Mouse (Mus musculus): ENCODE measurements at regions not wholly inside any gene's neighbourhood (a gene's known extent, or its start where the extent isn't known, plus 50 kb on each side); places are given as distances from the start of the nearest gene placed in this dataset.

- no peak for DNase-seq (ENCODE audit: inconsistent age in 2 of 2, low spot score in 1 of 2)
These were observed 87.2 kb upstream of the Runx3 start for GRCm38 (mm10) chr4:135033302-135033701.

- peak; percentile 47 to 88 for DNase-seq (ENCODE audit: inconsistent age in 2 of 2, low spot score in 1 of 2)
These were observed 86.0 kb upstream of the Runx3 start for GRCm38 (mm10) chr4:135034406-135034805.

GRCm38 (mm10) chr4:135036764-135037163 lies 83.7 kb upstream of the Runx3 start:
- DNase-seq (ENCODE audit: inconsistent age in 2 of 2, low spot score in 1 of 2): no peak

GRCm38 (mm10) chr4:135039234-135039633 lies 81.2 kb upstream of the Runx3 start:
- DNase-seq (ENCODE audit: inconsistent age in 2 of 2, low spot score in 1 of 2): no peak

- no peak for DNase-seq (ENCODE audit: inconsistent age in 2 of 2, low spot score in 1 of 2)
These were observed 78.5 kb upstream of the Runx3 start for GRCm38 (mm10) chr4:135041921-135042320.

GRCm38 (mm10) chr4:135042501-135042900 lies 78.0 kb upstream of the Runx3 start:
- no peak for DNase-seq (ENCODE audit: inconsistent age in 2 of 2, low spot score in 1 of 2)

- DNase-seq (ENCODE audit: inconsistent age in 2 of 2, low spot score in 1 of 2): no peak
These were observed 75.4 kb upstream of the Runx3 start for GRCm38 (mm10) chr4:135045054-135045453.

- DNase-seq (ENCODE audit: inconsistent age in 2 of 2, low spot score in 1 of 2): no peak
These were observed 73.8 kb upstream of the Runx3 start for GRCm38 (mm10) chr4:135046619-135047018.

GRCm38 (mm10) chr4:135047251-135047650 lies 73.2 kb upstream of the Runx3 start:
- DNase-seq (ENCODE audit: inconsistent age in 2 of 2, low spot score in 1 of 2): no peak

GRCm38 (mm10) chr4:135047771-135048170 lies 72.7 kb upstream of the Runx3 start:
- DNase-seq (ENCODE audit: inconsistent age in 2 of 2, low spot score in 1 of 2): no peak

GRCm38 (mm10) chr4:135049924-135050323 lies 70.5 kb upstream of the Runx3 start:
- DNase-seq (ENCODE audit: inconsistent age in 2 of 2, low spot score in 1 of 2): no peak

GRCm38 (mm10) chr4:135051466-135051865 lies 69.0 kb upstream of the Runx3 start:
- no peak for DNase-seq (ENCODE audit: inconsistent age in 2 of 2, low spot score in 1 of 2)

- no peak for DNase-seq (ENCODE audit: inconsistent age in 2 of 2, low spot score in 1 of 2)
These were observed 66.9 kb upstream of the Runx3 start for GRCm38 (mm10) chr4:135053585-135053984.

- DNase-seq (ENCODE audit: inconsistent age in 2 of 2, low spot score in 1 of 2): no peak
These were observed 66.1 kb upstream of the Runx3 start for GRCm38 (mm10) chr4:135054353-135054752.

GRCm38 (mm10) chr4:135056371-135056770 lies 64.1 kb upstream of the Runx3 start:
- no peak for DNase-seq (ENCODE audit: inconsistent age in 2 of 2, low spot score in 1 of 2)

GRCm38 (mm10) chr4:135057286-135057685 lies 63.2 kb upstream of the Runx3 start:
- no peak for DNase-seq (ENCODE audit: inconsistent age in 2 of 2, low spot score in 1 of 2)

- no peak for DNase-seq (ENCODE audit: inconsistent age in 2 of 2, low spot score in 1 of 2)
These were observed 61.6 kb upstream of the Runx3 start for GRCm38 (mm10) chr4:135058895-135059294.

- no peak for DNase-seq (ENCODE audit: inconsistent age in 2 of 2, low spot score in 1 of 2)
These were observed 59.3 kb upstream of the Runx3 start for GRCm38 (mm10) chr4:135061030-135061743.

GRCm38 (mm10) chr4:135066766-135067479 lies 53.5 kb upstream of the Runx3 start:
- peak; percentile 79 to 93 for DNase-seq (ENCODE audit: inconsistent age in 2 of 2, low spot score in 1 of 2)

GRCm38 (mm10) chr4:135067805-135068204 lies 52.6 kb upstream of the Runx3 start:
- DNase-seq (ENCODE audit: inconsistent age in 2 of 2, low spot score in 1 of 2): no peak

GRCm38 (mm10) chr4:135069818-135070217 lies 50.6 kb upstream of the Runx3 start:
- DNase-seq (ENCODE audit: inconsistent age in 2 of 2, low spot score in 1 of 2): peak; percentile 41 to 50
